Mouse (Mus musculus): Measurements from ENCODE around the gene Ndufaf8.

The Ndufaf8 gene

GRCm38 (mm10) chr11:120098588-120099511 lies at the start of gene Ndufaf8, which contains the start of gene Tepsin:
Gene Ndufaf8, plus strand, starts transcription at chr11:120098928.
Gene Tepsin, minus strand, starts transcription at chr11:120098731.
- DNase-seq, result peak; percentile 100

GRCm38 (mm10) chr11:120049067-120049466 lies 49.7 kb upstream of the Ndufaf8 start:
- peak; percentile 41 for DNase-seq

- no peak for DNase-seq
Observed at GRCm38 (mm10) chr11:120051124-120051811, 47.5 kb upstream of the Ndufaf8 start.

- peak; percentile 38 for DNase-seq
Observed at GRCm38 (mm10) chr11:120052274-120052673, 46.5 kb upstream of the Ndufaf8 start.

GRCm38 (mm10) chr11:120053846-120054245 lies 44.9 kb upstream of the Ndufaf8 start:
- DNase-seq, result no peak

- no peak for DNase-seq
Observed at GRCm38 (mm10) chr11:120055953-120056732, 42.6 kb upstream of the Ndufaf8 start.

GRCm38 (mm10) chr11:120060634-120061033 lies 38.1 kb upstream of the Ndufaf8 start:
- no peak for DNase-seq

GRCm38 (mm10) chr11:120063326-120063725 lies 35.4 kb upstream of the Ndufaf8 start:
- no peak for DNase-seq

GRCm38 (mm10) chr11:120064006-120064667 lies 34.6 kb upstream of the Ndufaf8 start:
- no peak for DNase-seq

GRCm38 (mm10) chr11:120064668-120065040 lies 34.1 kb upstream of the Ndufaf8 start:
- DNase-seq, result no peak

GRCm38 (mm10) chr11:120065291-120065690 lies 33.4 kb upstream of the Ndufaf8 start:
- peak; percentile 63 for DNase-seq

- DNase-seq, result no peak
Observed at GRCm38 (mm10) chr11:120067834-120068233, 30.9 kb upstream of the Ndufaf8 start.

- DNase-seq, result no peak
Observed at GRCm38 (mm10) chr11:120069261-120069660, 29.5 kb upstream of the Ndufaf8 start.

GRCm38 (mm10) chr11:120070286-120070930 lies 28.3 kb upstream of the Ndufaf8 start:
- no peak for DNase-seq

- DNase-seq, result no peak
Observed at GRCm38 (mm10) chr11:120071065-120071464, 27.7 kb upstream of the Ndufaf8 start.

- DNase-seq, result no peak
Observed at GRCm38 (mm10) chr11:120071731-120072320, 26.9 kb upstream of the Ndufaf8 start.

- DNase-seq, result no peak
Observed at GRCm38 (mm10) chr11:120072986-120073647, 25.6 kb upstream of the Ndufaf8 start.

GRCm38 (mm10) chr11:120076191-120076590 lies 22.5 kb upstream of the Ndufaf8 start:
- no peak for DNase-seq

- DNase-seq, result no peak
Observed at GRCm38 (mm10) chr11:120080282-120080681, 18.4 kb upstream of the Ndufaf8 start.

GRCm38 (mm10) chr11:120085891-120086627 lies 12.7 kb upstream of the Ndufaf8 start:
- peak; percentile 23 for DNase-seq
